Mouse (Mus musculus) urinary bladder, postnatal 36 days (tissue): Measurements from ENCODE around the gene Ppp1r1c.

ENCODE experiments used
- DNase-seq, 2 experiments: peaks; one replicate each; pipeline ENCODE4 v3.0.0; 2022; ENCODE audit warnings: low spot score in 2 of 2, mixed read lengths in 1 of 2

The Ppp1r1c gene

GRCm38 (mm10) chr2:79865275-79865999, 157.9 kb downstream of the Ppp1r1c start:
- DNase-seq = no peak
